Mouse (Mus musculus) spleen, adult 2 months (tissue): ENCODE data around the gene Sh3bgrl2.

Experiments used
- CTCF ChIP-seq: fragments of 200-500 bp; IDR thresholded peaks from 2 replicates; pipeline ENCODE4 v1.5.1; 2011; ENCODE audit warnings: mild to moderate bottlenecking, inconsistent platforms; ENCODE audit not compliant: insufficient read depth, insufficient read length, insufficient replicate concordance; ENCODE audit errors: extremely low read depth
- POLR2A ChIP-seq: fragments of 200-500 bp; IDR thresholded peaks from 2 replicates; pipeline ENCODE4 v1.6.1; 2011; ENCODE audit warnings: low read depth, low read length, inconsistent platforms

GRCm38 (mm10) chr9:83615912-83616585 lies 67.9 kb downstream of the Sh3bgrl2 start:
- no peak for TF ChIP-seq POLR2A
- TF ChIP-seq CTCF: no peak
